Mouse (Mus musculus) cerebellum, adult 9-10 months (tissue): ENCODE data around the gene Ndst4.

Experiments used
- DNase-seq: peaks from one replicate; pipeline ENCODE4 v3.0.0; 2022

Ndst4 gene

GRCm38 (mm10) chr3:125403601-125404396 lies at the start of gene Ndst4:
Ndst4 (plus strand) TSS chr3:125404076.
- DNase-seq: no peak

DNA sequence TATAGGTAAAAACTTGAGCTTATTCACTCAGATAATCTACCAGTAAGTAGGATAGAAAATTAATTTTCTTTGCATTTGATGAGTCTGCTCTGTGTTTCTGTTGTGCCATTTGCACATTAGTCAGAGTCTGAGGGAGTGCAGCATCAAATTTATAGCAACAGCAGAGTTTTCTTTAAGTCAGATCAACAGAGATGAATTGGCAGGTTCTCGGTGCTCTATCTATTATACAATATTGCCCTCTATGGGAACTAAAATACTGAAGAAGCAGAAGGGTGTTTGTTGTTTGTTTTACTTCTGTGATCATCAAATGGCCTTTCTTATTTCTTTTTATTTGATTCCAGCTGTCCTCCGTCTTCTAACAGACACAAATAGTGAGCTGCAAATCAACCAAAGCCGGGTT lies 6.4 kb upstream of the Ndst4 start:
- DNase-seq: no peak

DNA sequence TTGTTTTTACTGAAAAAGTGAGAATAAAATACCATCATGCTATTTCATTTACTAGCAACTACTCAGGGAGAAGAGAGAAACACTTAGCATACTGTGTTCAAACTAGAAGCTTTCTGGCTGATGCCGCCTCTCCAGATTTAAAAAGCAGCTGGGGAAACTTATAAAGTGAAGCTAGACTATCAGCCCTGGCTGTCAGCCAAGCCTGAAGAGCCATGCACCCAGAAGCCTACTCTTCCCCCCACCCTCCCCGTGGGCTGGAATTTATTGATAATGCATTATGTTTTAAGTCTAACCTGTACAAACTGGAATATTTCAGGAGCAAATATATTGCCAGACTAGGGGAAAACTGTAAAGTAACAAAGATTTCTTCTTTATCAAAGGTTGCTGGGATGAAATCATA lies 2.6 kb downstream of the Ndst4 start:
- no peak for DNase-seq

DNA sequence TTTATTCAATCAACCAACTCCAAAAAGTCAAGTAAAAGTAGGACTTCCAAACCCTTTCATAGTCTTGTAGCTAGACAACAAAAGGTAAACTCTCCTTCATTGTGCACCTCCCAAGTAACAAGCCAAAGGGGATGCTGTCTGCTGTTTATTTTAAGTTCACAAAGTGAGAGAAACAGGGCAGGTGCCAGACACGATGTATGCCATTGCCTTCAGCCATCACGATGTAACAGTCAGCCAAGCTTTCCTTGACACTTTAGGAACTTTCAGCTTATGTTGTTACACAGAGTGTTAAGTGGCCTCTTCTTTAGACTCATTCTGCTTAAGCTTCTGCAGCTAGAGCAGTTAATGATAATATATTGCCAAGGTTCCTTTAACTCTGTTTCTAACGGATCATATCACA lies 3.1 kb downstream of the Ndst4 start:
- no peak for DNase-seq

GRCm38 (mm10) chr3:125466894-125467652 lies 63.2 kb downstream of the Ndst4 start:
- no peak for DNase-seq

- no peak for DNase-seq
Measured at GRCm38 (mm10) chr3:125510102-125510501, 106.2 kb downstream of the Ndst4 start.

DNA sequence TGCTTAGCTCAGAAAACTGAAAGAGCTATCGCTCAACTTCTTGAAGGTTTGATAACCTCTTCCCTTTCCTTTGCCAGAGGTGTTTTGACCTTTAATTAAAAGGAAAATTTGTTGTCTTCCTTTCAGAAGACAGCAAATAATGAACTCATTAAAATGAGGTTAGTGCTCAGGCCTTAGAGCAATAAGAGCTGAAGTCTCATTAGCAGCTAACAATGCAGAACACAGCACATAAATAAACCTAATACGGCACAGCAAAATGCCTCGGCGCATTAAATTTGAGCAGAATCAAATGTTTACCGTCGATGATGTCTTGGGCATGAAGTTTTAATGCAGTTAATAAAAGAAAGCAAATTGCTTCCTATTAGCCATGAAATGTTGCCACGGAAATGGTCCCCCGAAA lies 129.5 kb downstream of the Ndst4 start:
- no peak for DNase-seq

GRCm38 (mm10) chr3:125570602-125571001 lies 166.7 kb downstream of the Ndst4 start:
- DNase-seq: no peak

DNA sequence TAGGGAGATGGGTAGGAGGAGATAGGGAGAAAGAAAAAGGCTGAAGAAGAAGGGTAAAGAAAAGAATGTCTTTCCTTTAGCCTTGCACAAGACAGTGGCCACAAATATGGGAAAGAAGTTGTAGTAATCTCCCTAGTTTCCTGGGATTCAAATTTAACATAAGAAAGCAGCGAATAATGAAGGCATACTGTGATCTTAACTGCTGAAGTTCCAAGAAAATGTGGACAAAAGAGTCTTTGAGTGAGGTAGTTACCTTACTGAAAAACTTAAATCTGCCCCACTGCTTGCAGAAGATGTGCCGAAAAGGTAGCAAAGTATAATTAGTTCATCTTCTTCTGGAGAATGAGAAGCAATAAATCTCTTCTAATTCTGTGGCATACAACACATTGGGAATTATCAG lies 228.4 kb downstream of the Ndst4 start:
- no peak for DNase-seq

GRCm38 (mm10) chr3:125655009-125655635 lies 251.2 kb downstream of the Ndst4 start:
- DNase-seq: no peak

DNA sequence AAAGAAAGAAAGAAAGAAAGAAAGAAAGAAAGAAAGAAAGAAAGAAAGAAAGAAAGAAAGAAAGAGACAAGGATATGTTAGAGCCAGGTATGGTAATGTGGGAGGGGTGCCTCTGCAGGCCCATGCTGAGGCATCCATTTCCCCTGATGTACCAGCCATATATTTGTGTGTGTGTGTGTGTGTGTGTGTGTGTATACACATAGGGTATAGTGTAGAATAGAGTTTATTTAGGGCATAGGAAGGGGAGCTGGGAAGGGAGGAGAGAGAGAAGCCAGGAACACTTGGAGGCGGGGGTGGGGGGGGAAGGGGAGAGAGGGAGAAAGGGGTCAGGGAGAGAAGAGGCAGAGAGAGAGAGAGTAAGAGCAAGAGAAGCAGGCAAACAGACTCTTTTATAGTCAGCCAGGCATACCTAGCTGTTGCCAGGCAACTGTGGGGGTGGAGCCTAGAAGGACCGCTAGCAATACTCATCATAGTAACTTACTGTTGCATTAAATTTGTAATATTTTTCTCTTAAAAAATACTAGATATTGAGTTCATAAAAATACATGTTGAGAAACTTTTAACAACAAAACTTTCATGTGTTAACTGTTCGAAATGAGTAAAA lies 256.3 kb downstream of the Ndst4 start:
- DNase-seq: no peak

DNA sequence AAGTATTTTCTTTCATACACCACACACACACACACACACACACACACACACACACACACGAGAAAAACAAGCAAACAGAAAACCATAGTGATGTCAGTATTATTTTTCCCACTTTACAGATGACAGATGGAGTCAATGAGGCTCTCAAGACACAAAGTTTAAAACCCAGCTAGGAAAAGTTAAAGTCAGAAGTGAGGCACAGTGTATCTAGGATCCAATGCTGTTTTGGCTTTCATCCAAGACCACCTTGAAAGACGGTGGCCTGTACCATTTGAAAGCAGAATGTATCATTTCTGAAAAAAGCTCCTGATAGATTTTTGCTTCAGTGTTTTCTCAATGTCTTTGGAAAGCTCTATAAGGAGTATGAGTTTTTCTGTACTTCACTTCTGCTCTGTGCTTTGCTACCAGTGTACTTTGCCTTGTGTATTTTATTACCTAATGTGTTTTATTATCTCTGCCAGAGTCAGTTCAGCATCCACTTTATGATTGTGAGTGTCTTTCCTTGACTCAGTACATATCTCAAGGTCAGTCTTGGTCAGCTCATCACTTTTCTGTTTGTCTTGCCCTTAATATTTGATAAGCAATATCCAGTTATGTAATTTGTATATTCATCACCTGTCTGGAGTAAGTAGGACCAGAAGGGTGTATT lies 257.1 kb downstream of the Ndst4 start:
- DNase-seq: no peak

DNA sequence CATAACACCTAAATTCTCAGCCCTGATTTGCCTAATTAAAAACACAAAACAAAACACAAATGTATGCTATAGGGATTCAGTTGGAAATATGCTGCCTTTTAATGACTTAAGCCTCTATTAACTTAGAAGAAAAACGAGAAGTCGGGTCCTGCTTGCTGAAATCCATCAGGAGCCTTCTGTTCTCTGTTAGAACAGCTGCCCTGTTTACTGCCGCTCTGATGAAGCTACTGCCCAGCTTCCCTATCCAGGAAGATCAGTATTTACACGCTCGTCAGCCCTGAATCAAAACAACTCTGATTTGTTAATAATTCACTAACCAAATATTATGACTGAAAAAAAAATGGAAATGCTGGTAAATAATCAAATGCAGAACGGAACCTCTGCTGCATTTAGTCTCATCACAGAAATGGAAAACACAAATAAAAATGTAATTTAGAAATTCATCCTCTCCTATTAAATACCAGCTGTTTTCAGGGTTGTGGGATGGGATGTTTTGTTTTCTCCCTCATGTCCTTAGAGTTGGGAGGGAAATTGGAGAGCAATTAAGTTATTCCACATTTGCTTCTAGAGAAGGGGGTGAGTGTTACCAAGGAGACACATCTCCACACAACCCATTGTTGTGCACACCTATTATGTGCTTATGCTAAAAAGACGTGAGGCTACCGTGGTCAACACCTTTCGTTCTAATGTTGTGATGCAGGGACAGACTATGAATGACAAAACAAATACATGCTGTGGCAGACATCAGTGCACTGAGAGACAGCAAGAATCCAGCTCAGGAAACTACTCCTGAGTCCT lies 270.3 kb downstream of the Ndst4 start:
- no peak for DNase-seq

GRCm38 (mm10) chr3:125675211-125675896 lies 271.5 kb downstream of the Ndst4 start:
- no peak for DNase-seq

GRCm38 (mm10) chr3:125678924-125679323 lies 275.0 kb downstream of the Ndst4 start:
- no peak for DNase-seq

GRCm38 (mm10) chr3:125683460-125684230 lies 279.8 kb downstream of the Ndst4 start:
- no peak for DNase-seq

- no peak for DNase-seq
Measured at GRCm38 (mm10) chr3:125684583-125684982, 280.7 kb downstream of the Ndst4 start.

- no peak for DNase-seq
Measured at GRCm38 (mm10) chr3:125687601-125688000, 283.7 kb downstream of the Ndst4 start.

GRCm38 (mm10) chr3:125690948-125691347 lies 287.1 kb downstream of the Ndst4 start:
- no peak for DNase-seq

DNA sequence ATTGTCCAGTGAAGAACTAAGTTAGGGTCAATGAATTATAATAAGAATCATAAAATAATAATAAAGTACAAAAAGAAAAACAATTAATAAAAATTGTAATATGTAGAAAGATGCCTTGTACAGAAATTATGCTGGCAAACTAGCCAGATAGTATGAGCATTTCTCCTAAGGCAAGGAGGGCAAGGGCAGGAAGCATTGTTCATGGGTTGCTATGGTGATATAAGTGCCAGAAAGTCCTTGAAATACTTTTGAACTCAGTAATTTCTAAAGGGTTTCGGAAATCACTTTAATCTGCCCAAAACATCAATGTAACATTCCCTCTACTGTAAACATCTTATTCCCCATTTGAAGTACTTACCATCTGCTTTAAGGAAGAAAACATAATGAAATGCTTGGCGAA lies 319.1 kb downstream of the Ndst4 start:
- DNase-seq: no peak

DNA sequence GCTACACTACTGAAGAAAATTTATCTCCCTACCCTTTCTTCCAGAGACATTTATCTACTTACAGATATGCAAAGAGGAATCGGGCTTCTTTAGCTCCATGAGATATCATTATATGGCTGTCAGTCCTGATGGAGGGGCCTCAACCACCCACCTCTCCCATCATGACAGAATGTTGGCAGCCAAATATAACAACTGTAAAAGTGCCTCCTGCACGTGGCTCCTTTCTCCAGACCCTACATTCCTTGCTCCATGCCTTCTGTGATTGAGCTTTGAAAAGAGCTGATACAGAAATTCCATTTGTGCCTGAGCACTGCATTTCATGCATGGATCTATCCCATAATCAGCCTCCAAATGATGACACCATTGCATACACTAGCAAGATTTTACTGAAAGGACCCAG lies 331.1 kb downstream of the Ndst4 start:
- no peak for DNase-seq
